Mouse (Mus musculus) heart, postnatal 10 days (tissue): ENCODE measurements at regions not wholly inside any gene's neighbourhood (a gene's known extent, or its start where the extent isn't known, plus 50 kb on each side); places are given as distances from the start of the nearest gene placed in this dataset.

Experiments
- DNase-seq, 2 experiments: peaks; one replicate each; pipeline ENCODE4 v3.0.0; 2021
- intact Hi-C: fragments of 180-260 bp; cut with DNase I; formaldehyde crosslinking; loops from one replicate; pipeline ENCODE4 v1.15.1; 2025

- no peak for DNase-seq
- intact Hi-C loops = no loop called here
Measured at GRCm38 (mm10) chrX:47726285-47726684, 166.5 kb downstream of the Smarca1 start.

GRCm38 (mm10) chrX:47703080-47703479, 189.7 kb downstream of the Smarca1 start:
- peak; percentile 4 to 23 for DNase-seq
- intact Hi-C loops = no loop called here

- intact Hi-C loops = no loop called here
- DNase-seq = no peak
Measured at GRCm38 (mm10) chrX:47668778-47669177, 224.0 kb downstream of the Smarca1 start.

GRCm38 (mm10) chrX:47646523-47646922, 246.3 kb downstream of the Smarca1 start:
- intact Hi-C loops = no loop called here
- no peak for DNase-seq

- no peak for DNase-seq
- intact Hi-C loops = no loop called here
Measured at GRCm38 (mm10) chrX:47641191-47641590, 251.6 kb downstream of the Smarca1 start.

- intact Hi-C loops = no loop called here
- no peak for DNase-seq
Measured at GRCm38 (mm10) chrX:47638831-47639316, 253.9 kb downstream of the Smarca1 start.

- intact Hi-C loops = no loop called here
- no peak for DNase-seq
Measured at GRCm38 (mm10) chrX:47622881-47623613, 269.7 kb downstream of the Smarca1 start.

- intact Hi-C loops = no loop called here
- no peak for DNase-seq
Measured at GRCm38 (mm10) chrX:47612364-47612763, 280.4 kb downstream of the Smarca1 start.
